In the genomic region with DNA sequence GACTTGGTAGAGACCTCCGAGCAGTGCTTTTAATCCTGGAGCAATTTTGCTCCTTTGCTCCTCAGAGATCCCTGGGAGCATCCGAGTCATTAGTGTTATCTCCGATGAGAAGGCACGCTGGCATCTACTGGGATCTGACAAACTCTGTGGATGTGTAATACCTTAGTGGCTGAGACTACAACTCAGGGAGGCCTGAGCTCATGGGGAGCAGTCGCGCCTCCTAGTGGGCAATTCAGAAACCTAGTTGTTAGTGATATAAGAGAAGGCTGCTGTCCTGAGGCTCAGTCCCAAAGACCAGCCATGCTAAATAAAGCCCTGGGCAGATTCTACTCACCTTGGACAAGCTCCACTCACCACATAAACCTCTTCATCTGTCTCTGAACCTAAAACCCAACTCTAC, we compare ENCODE assay signal across 8 mouse cellular contexts. TPM values are rescaled to one million over a fixed set of nuclear protein-coding genes. Genes with fewer than 3 reads are reported as not detected.
DNase-seq lines count a peak whose midpoint lies in the region; ATAC-seq and TF ChIP-seq lines count a peak whose summit lies in the region.

No protein-coding gene starts in this region.

- DNase-seq in cerebellum, postnatal 10 days, result peak; percentile 40 to 53
- DNase-seq in cerebellum, adult 11 months, result no peak
- peak; percentile 36 for DNase-seq in liver
- peak; percentile 36 for DNase-seq in embryonic facial prominence, embryonic 10.5 days (ENCODE audit: low spot score)
- no peak for DNase-seq in lung, adult 2 months
- peak; percentile 30 for DNase-seq in yolk sac, embryonic 10.5 days (ENCODE audit: low spot score)
- no peak for DNase-seq in cerebellum, adult 9-11 months

- no peak overlapping the region for H3K27ac ChIP-seq in liver, embryonic 12.5 days
- H3K27ac ChIP-seq in embryonic facial prominence, embryonic 10.5 days (replicated peaks), result no peak overlapping the region

- no peak for ATAC-seq in liver, embryonic 12.5 days

- no peaks in the 10 kb centered on the region for H3K4me1 ChIP-seq in liver, embryonic 12.5 days
- H3K4me1 ChIP-seq in embryonic facial prominence, embryonic 10.5 days, result peaks cover 8% of the 10 kb centered on the region; the same call in 1 of the 2 replicates
- H3K4me1 ChIP-seq in lung, adult 2 months (ENCODE audit: control insufficient read depth, insufficient read depth, low read length), result peaks cover 8% of the 10 kb centered on the region

- H3K4me2 ChIP-seq in liver, embryonic 12.5 days, result no peak overlapping the region

- no peak overlapping the region for H3K4me3 ChIP-seq in liver, embryonic 12.5 days
- H3K4me3 ChIP-seq in embryonic facial prominence, embryonic 10.5 days, result no peak overlapping the region
- H3K4me3 ChIP-seq in lung, adult 2 months (replicated peaks; ENCODE audit: extremely low read depth, low read depth, low read length), result no peak overlapping the region

- peak; percentile 52 for TF ChIP-seq CTCF in lung, adult 2 months (IDR thresholded peaks at IDR 0.05; ENCODE audit: insufficient read depth, low read length)

- no peaks in the 10 kb centered on the region for H3K36me3 ChIP-seq in liver, embryonic 12.5 days
- no peaks in the 10 kb centered on the region for H3K36me3 ChIP-seq in embryonic facial prominence, embryonic 10.5 days (replicated peaks)

- no peak for TF ChIP-seq POLR2A in lung, adult 2 months (IDR thresholded peaks at IDR 0.05; ENCODE audit: borderline replicate concordance, extremely low read depth, low read depth, low read length)

- no peak overlapping the region for H3K9ac ChIP-seq in liver, embryonic 12.5 days

- H3K27me3 ChIP-seq in liver, embryonic 12.5 days (replicated peaks), result no peaks in the 10 kb centered on the region
- H3K27me3 ChIP-seq in embryonic facial prominence, embryonic 10.5 days (replicated peaks; ENCODE audit: low read depth, poor library complexity, severe bottlenecking), result no peaks in the 10 kb centered on the region

- WGBS in liver, embryonic 12.5 days (ENCODE audit: insufficient replicate concordance), result 41% methylated on average over 6 of the region's 6 CpGs
- 52% methylated on average over 6 of the region's 6 CpGs for WGBS in embryonic facial prominence, embryonic 10.5 days
- 64% methylated on average over 6 of the region's 6 CpGs for WGBS in lung, adult 2 months

- no peaks in the 10 kb centered on the region for H3K9me3 ChIP-seq in liver, embryonic 12.5 days (replicated peaks)
- no peaks in the 10 kb centered on the region for H3K9me3 ChIP-seq in embryonic facial prominence, embryonic 10.5 days

RNA-seq across cellular contexts. Expression of a gene that starts 23.4 kb away (rescaled TPM):
- 10.8 and 11.3 TPM in 2 replicates for polyA plus RNA-seq in liver, embryonic 12.5 days (2016; fragmentation: Nextera tagmentation; extraction: Ambion mirVana)
- 11.3 and 11.7 TPM in 2 replicates for polyA plus RNA-seq in embryonic facial prominence, embryonic 10.5 days (2016; fragmentation: Nextera tagmentation; extraction: Ambion mirVana)
- 231 and 457 TPM in 2 replicates for polyA plus RNA-seq in lung, adult 2 months (2012; rRNA removed)

Comparison
In these comparisons a context has a peak if more than half of its experiments do, and no peak if none do; other contexts are left out.
1. DNase-seq: peak in cerebellum, postnatal 10 days (2 of 2), liver (single experiment), embryonic facial prominence, embryonic 10.5 days (single experiment) and yolk sac, embryonic 10.5 days (single experiment); none in cerebellum, adult 11 months (single experiment), lung, adult 2 months (single experiment) and cerebellum, adult 9-11 months (single experiment).
2. RNA of a gene that starts 23.4 kb away (polyA plus RNA-seq): 231 to 457 TPM in lung, adult 2 months; 11.3 to 11.7 TPM in embryonic facial prominence, embryonic 10.5 days and 10.8 to 11.3 TPM in liver, embryonic 12.5 days; every median in the first group is over 10 times any median in the second.